Mouse (Mus musculus) heart, postnatal 0 days (tissue): ENCODE measurements at regions not wholly inside any gene's neighbourhood (a gene's known extent, or its start where the extent isn't known, plus 50 kb on each side); places are given as distances from the start of the nearest gene placed in this dataset.

Experiments
- CTCF ChIP-seq: IDR thresholded peaks from 2 replicates; pipeline ENCODE4 v1.5.1; 2016; ENCODE audit warnings: antibody characterized with exemption, control low read depth, low read depth
- EP300 ChIP-seq: IDR thresholded peaks from 2 replicates; pipeline ENCODE4 v1.6.1; 2016; ENCODE audit warnings: antibody characterized with exemption, low read depth

- no peak for TF ChIP-seq CTCF
- TF ChIP-seq EP300 = no peak
Observed at GRCm38 (mm10) chr8:8423443-8423842, 237.6 kb downstream of the Efnb2 start.
